Mouse (Mus musculus) cerebellum, postnatal 14 days (tissue): Measurements from ENCODE around the gene Hdac5.

Experiments used
- DNase-seq, 2 experiments: peaks; one replicate each; pipeline ENCODE4 v3.0.0; 2021; ENCODE audit warnings: mixed read lengths in 2 of 2

The Hdac5 gene

DNA sequence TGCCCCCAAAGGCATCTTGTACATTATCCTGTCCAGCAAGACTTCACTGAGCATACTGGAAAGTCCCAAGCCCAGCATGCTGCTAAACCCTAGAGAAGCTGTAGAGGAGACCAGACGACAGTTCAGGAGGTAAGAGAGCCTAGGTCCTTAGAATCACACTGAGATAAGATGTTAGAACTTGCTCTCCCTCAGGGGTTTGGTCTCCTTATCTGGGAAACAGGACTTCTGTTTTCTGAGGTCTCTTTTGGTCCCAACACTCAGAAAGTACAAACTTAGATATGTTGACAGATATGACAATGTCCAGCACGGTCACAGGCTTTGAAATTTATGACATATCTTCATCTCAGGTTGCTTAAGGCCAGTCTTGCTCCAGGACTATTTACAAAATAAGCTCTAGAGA, 6.1 kb upstream of the Hdac5 start:
- no peak for DNase-seq

DNA sequence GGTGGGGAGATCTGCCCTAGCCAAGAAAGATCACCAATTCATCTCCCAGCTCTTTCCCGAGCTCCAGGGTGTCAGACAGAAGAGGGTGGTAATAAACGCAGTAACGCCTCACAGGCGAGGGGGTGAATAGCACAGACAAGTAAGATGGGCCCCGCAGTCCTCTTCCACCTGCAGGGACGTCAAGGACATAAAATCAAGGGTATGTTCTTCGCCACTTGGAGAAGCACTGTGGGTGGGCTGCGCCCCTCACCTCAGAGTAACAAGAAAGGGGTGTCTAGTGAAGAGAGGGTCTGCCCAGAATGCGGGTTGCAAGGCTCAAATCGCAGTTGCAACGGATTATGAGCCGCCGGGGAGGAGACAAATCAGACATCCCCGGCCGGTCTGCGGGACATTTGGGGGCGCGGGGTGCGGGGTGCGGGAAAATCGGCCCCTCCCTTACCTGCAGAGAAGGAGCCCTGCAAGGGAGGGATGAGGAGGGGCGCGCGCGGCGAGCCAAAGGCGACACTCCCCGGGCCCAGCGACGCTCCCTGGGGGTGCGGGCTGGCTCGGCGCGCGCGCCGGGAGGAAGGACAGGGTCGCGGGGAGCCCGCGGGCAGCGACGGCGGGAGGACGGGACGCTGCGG, 524 bp downstream of the Hdac5 start:
- DNase-seq: peak in 1 of 2 experiments; percentile 59

DNA sequence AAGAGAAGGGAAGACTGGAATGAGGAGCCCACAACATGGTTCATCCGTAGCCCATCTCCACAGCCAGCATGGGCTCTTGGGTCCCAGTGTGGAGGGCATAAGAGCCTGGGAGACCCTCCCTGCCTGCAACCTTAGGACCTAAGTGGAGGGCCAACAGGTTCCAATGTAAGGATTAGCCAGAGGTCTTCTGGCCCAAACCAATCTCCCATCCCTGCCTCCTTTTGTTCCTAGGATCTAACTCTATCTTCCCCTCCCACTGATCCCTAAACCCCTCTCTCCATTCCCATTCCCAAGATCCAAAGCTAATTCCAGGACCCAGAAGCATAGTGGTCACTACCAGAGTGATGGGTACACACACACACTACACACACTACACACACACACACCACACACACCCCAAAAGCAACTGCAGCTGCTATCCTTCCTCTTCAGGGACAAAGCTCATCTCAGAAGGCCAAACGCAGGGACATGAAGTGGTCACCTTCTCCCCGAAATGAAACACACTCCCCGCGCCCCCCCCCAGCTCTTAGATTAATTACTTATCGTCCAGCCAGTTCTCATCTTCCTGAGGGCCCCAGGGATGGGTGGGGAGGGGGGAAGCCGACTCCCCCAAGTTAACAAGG, 1.2 kb downstream of the Hdac5 start:
- no peak for DNase-seq

DNA sequence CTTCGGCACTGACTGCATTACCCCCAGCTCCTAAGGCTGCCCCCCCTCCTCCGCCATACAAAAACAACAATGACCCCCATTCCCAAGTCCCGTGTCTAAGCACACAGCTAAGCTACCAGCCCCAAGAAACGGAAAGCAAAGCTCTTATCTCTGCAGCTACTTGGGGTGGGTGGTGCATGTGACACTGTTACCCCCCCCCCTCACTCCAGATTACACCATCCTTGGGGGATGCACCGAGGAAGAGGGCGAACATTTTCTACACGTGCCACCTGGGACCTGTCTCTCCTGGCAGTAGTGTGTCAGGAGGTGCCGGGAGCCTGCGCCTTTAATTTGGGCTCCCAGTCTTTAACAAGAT, 1.8 kb downstream of the Hdac5 start:
- no peak for DNase-seq

DNA sequence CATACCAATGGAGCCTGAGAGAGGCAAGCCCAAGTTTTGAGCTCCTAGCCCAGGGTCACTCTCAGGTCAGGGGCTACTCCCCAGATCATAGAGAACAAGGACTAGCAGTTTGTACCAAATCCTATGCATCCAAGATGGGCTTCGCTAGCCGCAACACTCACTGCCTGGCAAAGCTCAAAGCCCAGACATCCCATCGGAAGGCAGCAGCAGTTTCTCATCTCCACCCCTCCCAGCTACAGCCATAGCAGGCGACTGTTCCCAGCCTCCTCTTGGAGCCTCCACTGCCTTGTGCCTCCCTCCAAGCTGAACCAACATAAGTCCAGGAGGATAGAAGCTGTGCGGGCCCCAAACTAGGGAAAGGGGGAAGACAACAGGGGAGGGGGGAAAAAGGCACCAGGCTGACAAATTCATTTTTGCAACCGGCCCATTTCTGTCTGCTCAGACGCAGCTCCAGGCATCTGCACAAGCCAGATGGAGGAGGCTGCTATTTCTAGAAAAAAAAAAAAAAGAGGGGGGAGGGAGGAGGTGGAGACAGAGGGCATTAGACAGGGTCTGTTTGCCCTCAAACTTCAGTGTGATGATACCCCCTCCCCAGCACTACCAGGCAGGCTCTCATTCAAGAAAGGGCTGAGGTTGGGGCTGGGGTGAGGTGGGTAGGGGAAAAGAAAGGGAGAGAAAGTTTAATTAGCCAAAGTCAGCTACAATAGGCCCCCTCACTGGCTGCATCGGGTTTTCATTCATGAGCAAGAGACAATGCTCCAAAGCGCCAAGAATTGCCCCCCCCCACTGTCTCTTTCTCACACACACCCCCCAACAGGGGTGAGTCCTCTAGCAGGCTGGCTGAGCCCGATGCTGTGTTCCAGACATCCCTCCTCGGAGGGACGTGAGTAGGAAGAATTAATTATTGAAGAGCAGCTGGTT, 2.4 kb downstream of the Hdac5 start:
- DNase-seq: no peak

DNA sequence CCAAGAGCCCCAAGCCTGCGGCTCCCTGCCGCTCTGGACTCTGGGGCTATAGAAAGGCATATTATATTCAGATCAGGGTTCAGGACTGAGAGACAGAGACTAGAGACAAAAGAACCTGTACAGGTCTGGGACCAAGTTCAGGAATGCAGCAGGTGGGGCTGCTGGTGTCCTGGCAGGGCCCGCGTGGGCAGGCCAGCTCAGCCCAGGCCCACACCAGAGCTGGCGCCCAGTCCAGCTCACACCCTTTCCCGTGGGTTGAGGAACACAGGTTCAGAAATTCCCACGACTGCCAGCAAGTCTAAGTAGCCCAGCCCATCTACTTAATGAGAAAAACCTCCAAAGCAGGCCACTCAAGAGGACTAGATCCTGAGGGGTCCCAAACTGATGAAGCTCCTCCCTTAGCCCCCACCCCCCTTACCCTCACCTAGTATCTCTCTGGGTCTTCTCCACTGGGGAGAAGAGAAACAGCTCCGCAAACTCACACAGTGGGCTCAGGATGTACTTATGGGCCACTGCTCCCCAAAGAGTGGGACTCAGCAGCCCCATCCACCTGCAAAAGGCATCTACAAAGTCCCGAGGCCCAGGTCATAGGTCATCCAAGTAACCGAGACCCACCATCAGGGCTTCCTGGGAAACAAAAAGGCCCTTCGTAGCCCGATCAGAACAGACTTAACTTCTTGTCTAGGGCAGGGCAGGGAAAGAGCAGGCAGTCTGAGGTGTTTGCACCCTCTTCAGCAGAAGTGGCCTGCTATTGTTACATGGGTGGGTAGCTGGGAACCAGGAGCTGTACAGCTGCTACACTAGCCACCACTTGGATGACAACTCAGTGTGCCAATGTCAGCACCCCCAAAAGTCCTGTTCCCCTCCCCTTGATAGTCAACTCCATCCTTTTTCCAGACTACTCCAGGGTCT, 3.6 kb downstream of the Hdac5 start:
- no peak for DNase-seq

DNA sequence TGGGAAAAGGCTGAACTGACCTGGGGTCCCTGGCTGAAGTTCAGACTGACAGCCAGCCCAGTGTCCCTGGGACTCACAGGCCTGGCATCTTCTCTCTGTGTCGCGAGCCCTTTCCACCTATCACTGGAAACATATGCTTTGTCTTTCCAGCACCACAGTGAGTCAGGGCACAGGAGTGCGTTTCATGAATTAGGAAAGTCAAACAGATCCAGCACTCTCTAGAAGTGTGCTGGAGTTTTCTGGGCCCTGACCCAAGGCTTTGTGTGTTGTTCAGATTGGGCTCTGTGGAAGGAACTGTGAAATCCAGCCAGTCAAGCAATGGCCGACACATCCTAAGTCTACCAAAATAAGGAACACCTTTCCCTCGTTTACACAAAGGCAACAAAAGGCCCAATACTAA, 4.7 kb downstream of the Hdac5 start:
- DNase-seq: no peak

DNA sequence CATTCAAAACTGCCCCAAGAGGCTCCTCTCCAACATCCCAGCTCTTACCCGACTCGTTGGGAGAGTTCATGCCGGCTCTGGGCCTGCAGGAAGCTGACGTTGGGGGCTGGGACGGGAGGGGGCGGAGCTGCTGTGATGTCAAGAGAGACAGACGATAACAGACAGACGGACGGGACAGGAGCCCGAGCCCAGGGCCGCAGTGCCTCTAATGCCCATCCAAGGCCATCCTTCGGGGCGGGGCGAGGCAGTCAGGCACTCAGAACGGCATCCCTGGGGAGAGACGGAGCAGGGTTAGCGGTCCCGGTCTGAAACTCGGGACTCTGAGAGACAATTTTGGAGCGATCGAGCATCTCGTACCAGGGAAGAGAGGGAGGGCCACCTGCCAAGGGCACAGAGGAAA, 5.3 kb downstream of the Hdac5 start:
- DNase-seq: peak in 1 of 2 experiments; percentile 48

DNA sequence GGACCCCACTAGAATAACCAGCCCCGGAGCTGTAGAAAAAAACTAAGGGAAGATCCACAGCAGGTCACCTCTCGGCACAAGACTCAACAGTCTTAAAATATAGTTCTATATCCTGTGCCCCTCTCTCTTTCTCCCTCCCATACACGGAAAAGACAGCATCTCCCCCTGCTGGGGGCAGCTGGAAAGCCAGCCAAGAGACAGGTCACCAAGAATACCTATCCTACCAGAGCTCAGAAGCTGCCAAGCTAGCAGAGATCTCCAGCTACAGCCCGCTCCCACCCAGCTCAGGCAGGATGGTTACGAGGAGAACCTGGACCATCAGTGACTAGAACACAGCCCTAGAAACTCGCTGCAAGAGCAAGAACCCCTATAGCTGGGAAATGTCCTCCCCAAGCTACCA, 6.8 kb downstream of the Hdac5 start:
- DNase-seq: peak in 1 of 2 experiments; percentile 62

DNA sequence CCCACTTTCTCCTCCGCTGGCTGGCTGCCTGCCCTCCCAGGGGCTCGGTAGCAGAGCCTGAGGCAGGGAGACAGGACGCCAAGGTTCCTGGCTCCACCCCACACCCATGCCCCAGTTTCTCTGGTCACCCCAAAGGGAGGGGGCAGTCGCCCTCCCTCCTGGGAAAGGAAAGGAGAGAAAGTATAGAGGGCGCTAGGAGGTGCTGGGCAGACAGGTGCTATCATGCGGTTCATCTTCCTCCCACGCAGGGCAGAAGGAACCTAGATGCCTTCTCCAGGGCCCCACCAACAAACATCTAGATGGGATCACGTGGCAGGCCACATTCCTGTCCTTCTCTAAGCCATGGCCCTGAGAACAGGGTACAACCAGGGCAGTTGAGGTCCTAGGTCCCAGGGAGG, 8.0 kb downstream of the Hdac5 start:
- DNase-seq: no peak

DNA sequence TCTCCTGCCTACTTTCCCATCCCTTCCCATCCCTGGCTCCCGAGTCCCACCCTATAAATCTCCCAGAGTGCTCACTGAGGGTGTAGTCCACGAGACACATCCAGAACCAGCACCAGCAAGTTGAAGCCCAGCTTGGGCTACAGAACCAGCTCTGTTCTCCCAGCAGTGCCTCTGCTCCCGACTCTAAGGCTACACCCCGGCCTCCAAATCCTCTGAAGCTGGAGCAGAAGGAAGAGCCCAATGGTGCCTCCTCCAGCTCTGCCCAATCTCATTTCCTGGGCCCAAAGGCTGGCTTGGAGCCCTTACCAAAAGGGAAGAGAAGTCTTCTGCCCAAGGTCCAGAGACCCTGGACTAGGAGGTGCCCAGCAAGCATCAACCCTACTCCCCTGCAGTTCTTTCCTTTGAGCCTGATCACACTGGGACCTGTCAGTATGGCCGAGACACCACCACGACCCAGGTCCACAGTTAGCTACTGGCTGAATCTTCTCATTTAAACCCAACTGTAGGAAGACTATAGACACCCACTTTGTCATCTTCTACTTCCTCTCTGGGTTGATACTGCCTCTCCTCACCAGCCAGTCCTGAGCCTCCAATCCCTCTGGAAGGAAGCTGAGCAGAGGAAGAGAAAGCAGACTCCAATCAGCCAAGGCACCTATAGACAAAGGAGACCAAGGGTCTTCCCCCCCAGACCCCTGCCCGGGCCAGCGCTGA, 8.6 kb downstream of the Hdac5 start:
- no peak for DNase-seq

DNA sequence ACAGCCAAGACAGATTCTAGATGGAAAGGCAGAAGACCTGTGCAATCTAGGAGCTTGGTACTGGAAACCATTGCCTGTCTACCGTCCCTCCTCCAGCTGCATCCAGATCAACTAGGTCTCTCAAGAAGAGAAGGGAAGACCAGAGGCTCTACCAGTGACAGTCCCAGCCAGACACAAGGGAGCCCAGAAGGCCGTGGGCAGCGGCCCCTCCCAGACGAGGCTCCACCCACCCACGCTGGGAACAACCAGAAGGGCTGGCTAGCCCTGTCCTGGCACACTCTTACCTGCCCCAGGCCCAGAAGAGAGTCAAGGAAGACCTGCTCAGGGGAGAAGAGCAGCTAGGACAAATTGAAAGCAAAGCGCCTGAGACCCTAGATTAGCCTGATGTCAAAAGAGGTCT, 9.5 kb downstream of the Hdac5 start:
- DNase-seq: no peak

DNA sequence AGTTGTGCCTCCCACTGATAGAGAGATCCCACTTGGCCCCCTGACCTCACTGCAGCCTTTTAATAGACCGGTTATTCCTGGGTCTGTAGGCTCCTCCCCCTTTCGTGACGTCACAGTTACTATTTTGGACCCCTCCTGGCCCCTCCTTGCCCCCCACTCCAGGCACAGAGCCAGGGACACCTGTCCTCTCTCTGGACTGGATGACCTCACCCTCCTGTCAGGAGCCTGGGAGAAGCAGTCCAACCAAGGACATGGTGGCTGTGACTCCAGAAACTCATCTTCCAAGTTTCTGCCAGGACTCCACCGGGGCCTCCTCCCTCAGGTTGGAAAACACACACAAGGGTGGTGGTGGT, 10.0 kb downstream of the Hdac5 start:
- peak in 1 of 2 experiments; percentile 76 for DNase-seq

DNA sequence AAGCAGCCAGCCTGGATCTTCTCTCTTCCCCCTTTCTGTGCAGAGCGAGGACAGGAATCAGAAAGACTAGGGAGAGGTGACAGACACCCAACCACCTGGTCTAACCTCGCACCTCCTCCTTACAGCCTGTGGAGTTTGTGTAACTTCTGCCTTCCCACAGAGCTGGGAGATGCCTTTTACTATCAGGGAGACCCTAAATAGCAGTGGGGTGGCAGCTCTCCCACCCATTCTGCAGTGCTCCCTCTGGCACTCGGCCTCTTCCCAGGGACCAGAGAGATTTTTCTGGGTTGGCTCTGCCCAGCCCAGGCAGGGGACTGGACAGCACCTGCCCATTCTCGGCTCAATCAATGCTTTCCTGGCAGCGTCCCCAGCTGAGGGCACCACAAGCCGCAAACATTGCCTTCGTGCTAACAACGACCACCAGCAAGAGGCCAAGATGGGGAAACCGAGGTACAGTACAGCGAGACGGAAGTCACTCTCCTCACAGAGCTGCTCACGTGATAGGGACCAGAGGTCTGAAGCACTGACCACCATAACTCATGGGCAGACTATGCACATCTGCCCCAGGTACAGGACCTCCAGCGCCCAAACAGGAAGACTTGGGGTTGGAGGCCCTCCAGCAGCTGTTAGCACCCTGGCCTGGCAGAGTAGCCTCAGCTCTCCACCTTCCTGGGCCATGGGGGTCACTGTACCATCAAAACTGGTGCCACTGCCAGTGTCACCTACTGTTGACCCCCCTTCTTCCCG, 10.5 kb downstream of the Hdac5 start:
- DNase-seq: peak; percentile 68 to 69

DNA sequence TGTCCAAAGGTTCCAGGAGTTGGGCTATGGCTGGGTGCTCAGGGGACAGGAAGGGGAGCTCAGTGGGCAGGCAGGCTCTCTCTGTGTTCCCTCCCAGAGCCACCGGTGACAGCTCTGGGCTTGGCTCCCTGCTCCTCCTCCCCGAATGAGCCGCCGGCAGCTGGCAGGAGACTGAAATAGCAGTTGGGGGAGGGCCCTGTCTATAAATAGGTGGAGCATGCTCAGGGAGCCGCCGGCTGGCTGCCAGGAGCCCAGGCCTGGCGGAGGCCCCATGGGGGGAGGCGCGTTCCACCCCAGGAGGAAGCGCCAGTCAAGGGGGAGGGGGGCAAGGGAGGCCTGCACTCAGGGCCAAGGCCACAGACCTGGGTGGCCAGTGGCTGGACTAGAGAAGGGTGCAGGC, 11.2 kb downstream of the Hdac5 start:
- DNase-seq: peak; percentile 90 to 93

DNA sequence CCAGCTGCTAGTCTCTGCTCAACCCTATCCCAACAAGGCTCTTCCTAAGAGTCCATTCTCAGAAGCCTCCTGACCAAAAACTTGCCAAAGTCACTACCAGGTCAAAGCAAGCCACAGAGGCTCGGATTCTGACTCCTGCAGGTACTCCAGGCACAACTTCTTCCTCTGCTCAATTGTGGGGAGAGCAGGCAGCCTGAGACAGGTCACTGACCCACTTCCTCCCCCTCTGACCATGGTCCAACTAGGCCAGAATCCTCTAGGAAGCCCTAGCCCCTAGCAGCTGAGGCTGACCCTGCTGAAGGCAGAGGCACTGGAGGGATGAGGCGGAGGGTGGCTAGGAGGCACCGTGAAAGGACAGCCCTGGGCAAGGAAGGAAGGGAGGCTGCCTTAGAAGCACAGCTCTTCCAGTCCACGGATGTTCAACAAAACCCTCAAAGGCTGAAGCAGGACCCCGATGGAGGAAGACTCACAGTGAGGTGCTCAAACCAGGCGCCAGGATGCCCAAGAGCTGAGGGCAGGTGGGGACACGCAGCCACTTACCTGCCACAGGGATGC, 12.0 kb downstream of the Hdac5 start:
- DNase-seq: no peak

DNA sequence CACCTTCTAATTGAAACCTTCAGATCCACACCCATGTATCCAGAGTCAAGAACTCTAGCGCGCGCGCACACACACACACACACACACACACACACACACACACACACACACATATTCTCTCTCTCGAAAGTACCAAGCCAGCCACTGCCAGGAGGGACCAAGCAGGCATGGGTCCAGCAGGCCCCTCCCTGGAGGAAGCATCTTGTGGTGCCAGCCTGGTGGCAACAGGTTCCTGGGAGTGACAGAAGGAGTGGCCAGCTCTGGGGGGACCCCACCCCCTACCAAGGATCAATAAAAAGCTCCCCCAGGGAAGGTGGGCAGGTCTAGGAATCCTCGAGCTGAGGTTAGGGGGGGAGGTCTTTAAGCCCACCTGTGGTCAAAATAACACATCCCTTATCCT, 12.6 kb downstream of the Hdac5 start:
- DNase-seq: peak; percentile 41 to 57

DNA sequence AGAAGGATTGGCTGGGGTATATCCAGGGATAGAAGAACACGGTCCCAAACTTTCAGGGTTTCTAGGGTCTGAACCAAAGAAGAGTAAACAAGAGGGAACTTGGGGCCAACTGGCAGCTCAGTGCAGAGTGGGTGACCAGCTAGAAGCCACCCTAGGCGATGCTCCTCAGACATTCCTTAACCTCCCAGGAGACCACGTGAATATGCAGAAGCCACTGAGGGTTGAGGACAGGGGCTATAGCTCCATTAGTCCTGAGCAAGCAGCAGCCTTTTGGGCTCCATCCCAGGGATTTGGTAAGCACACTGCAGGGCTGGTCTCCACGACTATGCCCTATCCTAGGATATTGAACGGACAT, 13.1 kb downstream of the Hdac5 start:
- peak; percentile 9 to 27 for DNase-seq

DNA sequence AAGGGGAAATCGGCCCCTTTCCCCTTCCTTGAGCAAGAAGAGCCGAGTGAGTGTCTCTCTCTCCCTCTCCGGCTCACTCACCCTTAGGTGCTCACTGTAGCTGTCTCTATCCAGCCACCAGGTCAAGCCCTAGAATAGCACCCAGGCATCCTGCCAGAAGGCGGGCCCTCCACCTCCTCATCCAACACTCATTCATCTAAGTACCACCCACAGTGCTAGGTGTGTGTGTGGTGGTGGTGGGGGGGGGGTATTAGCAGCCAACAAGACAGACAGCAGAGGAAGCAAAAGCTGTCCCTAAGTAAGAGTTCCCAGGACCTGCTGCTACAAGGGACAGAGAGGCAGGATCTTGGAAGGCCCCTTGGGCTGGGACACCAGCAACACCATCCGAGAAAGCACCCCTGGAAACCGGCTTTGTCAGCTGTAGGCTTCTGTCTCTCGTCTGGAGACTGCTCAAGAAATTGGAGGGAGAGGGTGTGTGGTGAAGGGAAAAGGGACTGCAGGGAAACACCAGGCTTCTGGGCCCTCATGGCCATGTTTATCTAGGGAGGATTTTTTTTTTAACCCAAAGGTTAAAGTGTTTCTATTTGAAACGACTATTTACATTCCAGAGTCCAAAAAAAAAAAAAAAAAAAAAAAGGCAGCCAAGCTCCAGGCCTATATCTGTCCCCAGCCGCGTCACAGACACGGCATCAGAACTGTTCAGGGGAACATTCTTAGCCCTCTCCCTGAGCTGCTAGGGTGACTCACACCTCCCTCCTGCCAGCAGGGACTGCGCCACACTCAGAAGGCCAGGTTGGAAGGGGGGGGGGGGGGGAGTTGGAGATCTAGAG, 13.7 kb downstream of the Hdac5 start:
- DNase-seq: peak; percentile 33 to 55

DNA sequence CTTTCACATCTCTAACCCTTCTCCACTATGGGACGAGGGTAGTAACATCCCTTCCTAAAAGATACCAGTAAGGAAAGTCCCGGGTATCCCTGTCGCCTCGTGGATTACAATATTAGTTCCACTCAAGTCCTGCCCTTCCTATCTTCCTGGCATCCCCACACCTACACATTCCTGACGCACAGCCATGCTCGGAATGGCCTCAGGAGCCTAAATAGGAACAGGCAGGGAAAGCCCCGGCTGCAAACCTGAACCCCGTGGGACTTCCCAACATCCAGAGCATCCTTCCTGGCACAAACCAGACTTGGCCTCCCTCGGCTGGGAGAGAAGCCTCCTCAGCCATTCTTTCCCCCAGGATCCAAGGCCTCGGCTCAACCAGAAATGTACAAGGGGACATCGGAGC, 14.5 kb downstream of the Hdac5 start:
- DNase-seq: peak in 1 of 2 experiments; percentile 8
